Mouse (Mus musculus) CH12.LX (cell line): ENCODE measurements around the gene Itsn1. TPM values are rescaled to one million over a fixed set of nuclear protein-coding genes. Genes with fewer than 3 reads are reported as not detected.
A peak's percentile ranks its signal among the peaks of the same experiment; 100 is the strongest.

Experiments
- DNase-seq: peaks from one replicate; pipeline ENCODE4 v3.0.0-alpha.2; 2013; ENCODE audit errors: extremely low read depth
- H3K27ac ChIP-seq: 2 replicates; pipeline ENCODE4 v1.5.1; 2012; ENCODE audit warnings: low read depth, mild to moderate bottlenecking, control low read depth, moderate library complexity; ENCODE audit not compliant: insufficient read depth
- H3K27me3 ChIP-seq: replicated peaks from 2 replicates; pipeline ENCODE3; 2012; ENCODE audit warnings: inconsistent platforms
- H3K36me3 ChIP-seq, 2 experiments: replicated peaks in 1 of 2; 2 replicates each; pipeline versions ENCODE3 to v1.6.1; 2012; ENCODE audit warnings: inconsistent platforms in 1 of 2, low read length in 1 of 2, mild to moderate bottlenecking in 1 of 2, mixed read lengths in 1 of 2, moderate library complexity in 1 of 2; ENCODE audit not compliant: control insufficient read depth in 1 of 2, insufficient read depth in 1 of 2
- H3K4me1 ChIP-seq, 2 experiments: 2 replicates each; pipeline ENCODE4 v1.6.1; 2012; ENCODE audit warnings: inconsistent platforms in 1 of 2, moderate library complexity in 1 of 2; ENCODE audit not compliant: insufficient read depth in 2 of 2, control insufficient read depth in 1 of 2
- H3K4me2 ChIP-seq: 2 replicates; pipeline ENCODE4 v1.6.1; 2012; ENCODE audit warnings: low read depth, mild to moderate bottlenecking, control low read depth; ENCODE audit not compliant: poor library complexity, insufficient read depth, severe bottlenecking
- H3K4me3 ChIP-seq, 3 experiments: fragments of 150-350 bp in 1 of 3; sonication (generic) in 1 of 3; replicated peaks in 1 of 3; 2 replicates each; pipeline versions ENCODE3 to v1.5.1; 2011 to 2012; ENCODE audit warnings: low read depth in 2 of 3, low read length in 2 of 3, mild to moderate bottlenecking in 2 of 3, moderate library complexity in 2 of 3, control low read depth in 1 of 3, improper control_type of control experiment in 1 of 3, inconsistent platforms in 1 of 3, mixed read lengths in 1 of 3; ENCODE audit not compliant: poor library complexity in 1 of 3
- H3K79me2 ChIP-seq: replicated peaks from 2 replicates; pipeline ENCODE4 v1.6.1; 2012; ENCODE audit warnings: mild to moderate bottlenecking, moderate library complexity; ENCODE audit not compliant: control insufficient read depth, poor library complexity, insufficient read depth, severe bottlenecking; ENCODE audit errors: extremely low read depth
- H3K9ac ChIP-seq: 2 replicates; pipeline ENCODE4 v1.6.1; 2012; ENCODE audit warnings: low read depth, mild to moderate bottlenecking, control low read depth, moderate library complexity; ENCODE audit not compliant: insufficient read depth
- H3K9me3 ChIP-seq: replicated peaks from 2 replicates; pipeline ENCODE3; 2012; ENCODE audit warnings: low read length, inconsistent platforms, mixed read lengths
- BHLHE40 ChIP-seq: IDR thresholded peaks from 2 replicates; pipeline ENCODE4 v1.6.1; 2011; ENCODE audit warnings: mild to moderate bottlenecking, low read depth, low read length, improper control_type of control experiment
- CHD1 ChIP-seq: IDR thresholded peaks from 2 replicates; pipeline ENCODE4 v1.6.1; 2012; ENCODE audit warnings: low read depth, low read length, improper control_type of control experiment, inconsistent platforms
- CHD2 ChIP-seq: IDR thresholded peaks from 2 replicates; pipeline ENCODE4 v1.6.1; 2011; ENCODE audit warnings: low read length, improper control_type of control experiment
- CTCF ChIP-seq, 2 experiments: IDR thresholded peaks in 1 of 2; conservative IDR thresholded peaks in 1 of 2; 2 replicates each; pipeline ENCODE4 v1.5.1; 2011 to 2012; ENCODE audit warnings: low read depth in 2 of 2, low read length in 2 of 2, improper control_type of control experiment in 1 of 2, inconsistent platforms in 1 of 2, mild to moderate bottlenecking in 1 of 2, moderate library complexity in 1 of 2
- E2F4 ChIP-seq: IDR thresholded peaks from 2 replicates; pipeline ENCODE4 v1.6.1; 2011; ENCODE audit warnings: low read depth, low read length, improper control_type of control experiment; ENCODE audit not compliant: insufficient replicate concordance
- ELF1 ChIP-seq: IDR thresholded peaks from 2 replicates; pipeline ENCODE4 v1.6.1; 2014; ENCODE audit warnings: low read depth, mild to moderate bottlenecking, inconsistent platforms, low read length, improper control_type of control experiment
- EP300 ChIP-seq: IDR thresholded peaks from 2 replicates; pipeline ENCODE4 v1.6.1; 2011; ENCODE audit warnings: low read length, improper control_type of control experiment
- ETS1 ChIP-seq: conservative IDR thresholded peaks from 2 replicates; pipeline ENCODE4 v1.6.1; 2012; ENCODE audit warnings: low read depth, mild to moderate bottlenecking, inconsistent platforms, low read length, improper control_type of control experiment, moderate library complexity
- GABPA ChIP-seq: IDR thresholded peaks from 2 replicates; pipeline ENCODE4 v1.6.1; 2012; ENCODE audit warnings: low read depth, low read length, improper control_type of control experiment, inconsistent platforms; ENCODE audit not compliant: insufficient replicate concordance
- HCFC1 ChIP-seq: IDR thresholded peaks from 2 replicates; pipeline ENCODE4 v1.6.1; 2012; ENCODE audit warnings: low read depth, mild to moderate bottlenecking, inconsistent platforms, low read length, improper control_type of control experiment
- IRF4 ChIP-seq: IDR thresholded peaks from 2 replicates; pipeline ENCODE4 v1.6.1; 2014; ENCODE audit warnings: low read depth, mild to moderate bottlenecking, inconsistent platforms, low read length, improper control_type of control experiment
- JUN ChIP-seq: IDR thresholded peaks from 2 replicates; pipeline ENCODE4 v1.6.1; 2011; ENCODE audit warnings: low read depth, mild to moderate bottlenecking, low read length, improper control_type of control experiment, moderate library complexity; ENCODE audit not compliant: insufficient read depth
- JUND ChIP-seq: conservative IDR thresholded peaks from 2 replicates; pipeline ENCODE4 v1.6.1; 2011; ENCODE audit warnings: low read depth, low read length, improper control_type of control experiment
- KAT2A ChIP-seq: IDR thresholded peaks from 2 replicates; pipeline ENCODE4 v1.6.1; 2012; ENCODE audit warnings: low read length, improper control_type of control experiment, inconsistent platforms; ENCODE audit not compliant: insufficient replicate concordance
- MAFK ChIP-seq: IDR thresholded peaks from 2 replicates; pipeline ENCODE4 v1.6.1; 2011; ENCODE audit warnings: low read length, improper control_type of control experiment; ENCODE audit not compliant: insufficient replicate concordance
- MAX ChIP-seq: IDR thresholded peaks from 2 replicates; pipeline ENCODE4 v1.6.1; 2011; ENCODE audit warnings: low read length, improper control_type of control experiment
- MAZ ChIP-seq: IDR thresholded peaks from 2 replicates; pipeline ENCODE4 v1.6.1; 2012; ENCODE audit warnings: low read depth, mild to moderate bottlenecking, inconsistent platforms, low read length, improper control_type of control experiment, moderate library complexity
- MEF2A ChIP-seq: IDR thresholded peaks from 2 replicates; pipeline ENCODE4 v1.6.1; 2014; ENCODE audit warnings: low read depth, mild to moderate bottlenecking, inconsistent platforms, low read length, improper control_type of control experiment, borderline replicate concordance
- MXI1 ChIP-seq: IDR thresholded peaks from 2 replicates; pipeline ENCODE4 v1.6.1; 2011; ENCODE audit warnings: mild to moderate bottlenecking, low read depth, low read length, improper control_type of control experiment
- MYC ChIP-seq: IDR thresholded peaks from 2 replicates; pipeline ENCODE4 v1.6.1; 2011; ENCODE audit warnings: low read depth, mild to moderate bottlenecking, improper control_type of control experiment, low read length
- NELFE ChIP-seq: IDR thresholded peaks from 2 replicates; pipeline ENCODE4 v1.6.1; 2011; ENCODE audit warnings: low read depth, low read length, improper control_type of control experiment
- NRF1 ChIP-seq: IDR thresholded peaks from 2 replicates; pipeline ENCODE4 v1.6.1; 2014; ENCODE audit warnings: low read depth, mild to moderate bottlenecking, inconsistent platforms, low read length, improper control_type of control experiment, moderate library complexity
- PAX5 ChIP-seq: IDR thresholded peaks from 2 replicates; pipeline ENCODE4 v1.6.1; 2012; ENCODE audit warnings: low read length, inconsistent platforms, mixed read lengths
- POLR2A ChIP-seq: IDR thresholded peaks from 2 replicates; pipeline ENCODE4 v1.6.1; 2011; ENCODE audit warnings: low read depth, mild to moderate bottlenecking, improper control_type of control experiment, low read length
- POLR2AphosphoS2 ChIP-seq: IDR thresholded peaks from 2 replicates; pipeline ENCODE4 v1.6.1; 2011; ENCODE audit warnings: low read depth, low read length, improper control_type of control experiment
- RAD21 ChIP-seq: IDR thresholded peaks from 2 replicates; pipeline ENCODE4 v1.6.1; 2011; ENCODE audit warnings: low read depth, mild to moderate bottlenecking, low read length, improper control_type of control experiment, moderate library complexity
- RCOR1 ChIP-seq: conservative IDR thresholded peaks from 2 replicates; pipeline ENCODE4 v1.6.1; 2012; ENCODE audit warnings: low read depth, mild to moderate bottlenecking, inconsistent platforms, low read length, improper control_type of control experiment
- SIN3A ChIP-seq: IDR thresholded peaks from 2 replicates; pipeline ENCODE4 v1.6.1; 2012; ENCODE audit warnings: low read length, improper control_type of control experiment, inconsistent platforms
- SMC3 ChIP-seq: IDR thresholded peaks from 2 replicates; pipeline ENCODE4 v1.6.1; 2011; ENCODE audit warnings: low read depth, low read length, improper control_type of control experiment
- TBP ChIP-seq: conservative IDR thresholded peaks from 2 replicates; pipeline ENCODE4 v1.6.1; 2011; ENCODE audit warnings: low read depth, low read length, improper control_type of control experiment
- TCF12 ChIP-seq: IDR thresholded peaks from 2 replicates; pipeline ENCODE4 v1.6.1; 2014; ENCODE audit warnings: low read depth, mild to moderate bottlenecking, inconsistent platforms, low read length, improper control_type of control experiment
- UBTF ChIP-seq: IDR thresholded peaks from 2 replicates; pipeline ENCODE4 v1.6.1; 2012; ENCODE audit warnings: low read depth, mild to moderate bottlenecking, inconsistent platforms, low read length, improper control_type of control experiment, moderate library complexity
- USF1 ChIP-seq: IDR thresholded peaks from 2 replicates; pipeline ENCODE4 v1.6.1; 2014; ENCODE audit warnings: low read depth, mild to moderate bottlenecking, inconsistent platforms, low read length, improper control_type of control experiment
- USF2 ChIP-seq: conservative IDR thresholded peaks from 2 replicates; pipeline ENCODE4 v1.6.1; 2011; ENCODE audit warnings: low read depth, low read length, improper control_type of control experiment
- ZC3H11A ChIP-seq: IDR thresholded peaks from 2 replicates; pipeline ENCODE4 v1.6.1; 2012; ENCODE audit warnings: low read depth, mild to moderate bottlenecking, inconsistent platforms, low read length, improper control_type of control experiment
- ZKSCAN1 ChIP-seq: IDR thresholded peaks from 2 replicates; pipeline ENCODE4 v1.6.1; 2012; ENCODE audit warnings: low read depth, inconsistent platforms, low read length, improper control_type of control experiment, borderline replicate concordance
- ZMIZ1 ChIP-seq: IDR thresholded peaks from 2 replicates; pipeline ENCODE4 v1.6.1; 2012; ENCODE audit warnings: low read depth, mild to moderate bottlenecking, inconsistent platforms, low read length, improper control_type of control experiment
- ZNF384 ChIP-seq: IDR thresholded peaks from 2 replicates; pipeline ENCODE4 v1.6.1; 2012; ENCODE audit warnings: low read depth, low read length, improper control_type of control experiment, inconsistent platforms
- dilution Hi-C: fragments of 300-500 bp; cut with MboI; formaldehyde crosslinking; loops from 2 replicates; pipeline ENCODE4 v1.14.3; 2020; ENCODE audit warnings: low sequenced_read_pairs; ENCODE audit not compliant: extremely low pct_unique_long_range_greater_than_20kb, extremely low pct_ligation_motif_present
- in situ Hi-C: fragments of 300-500 bp; cut with MboI; formaldehyde crosslinking; loops from 3 replicates; pipeline ENCODE4 v1.14.3; 2019; ENCODE audit warnings: low sequenced_read_pairs, low pct_ligation_motif_present, low pct_unique_long_range_greater_than_20kb, mixed read lengths
- polyA plus RNA-seq: library from polyadenylated mRNA; unstranded; fragments of >175 nt; gene quantifications from 2 replicates; pipeline ENCODE4 v1.2.1, GENCODE M21; 2012; ENCODE audit warnings: low read depth; ENCODE audit not compliant: insufficient read length
- total RNA-seq, 2 experiments: library from RNA; depleted of rRNA; stranded (reverse); fragments of 300-350 nt in 1 of 2; fragments of >200 nt in 1 of 2; gene quantifications; 2 replicates each; pipeline ENCODE4 v1.2.3; 2012 to 2014

The Itsn1 gene
- total and polyA plus RNA-seq, 3 experiments: 32.5 to 54.5 (median 46.3) TPM

GRCm38 (mm10) chr16:91792477-91793196 is 63.6 kb downstream of the Itsn1 start:
- dilution Hi-C loops (no loop called here), in situ Hi-C loops (no loop called here)
- Histone ChIP-seq H3K27ac (no peak overlapping the region), H3K36me3 (peaks cover 21 to 49% of the 10 kb centered on the region in 2 experiments), H3K27me3 (no peaks in the 10 kb centered on the region), H3K4me2 (no peak overlapping the region), H3K4me3 (no peak overlapping the region), H3K79me2 (no peaks in the 10 kb centered on the region), H3K4me1 (peaks cover 36 to 50% of the 10 kb centered on the region in 2 experiments), H3K9ac (no peak overlapping the region), H3K9me3 (no peaks in the 10 kb centered on the region)
- TF ChIP-seq ELF1 (no peak), MAFK (no peak), PAX5 (no peak), MEF2A (no peak), UBTF (no peak), JUN (peak; percentile 27; the same call in 1 of the 2 replicates), ZMIZ1 (no peak), E2F4 (no peak), RCOR1 (no peak), SMC3 (no peak), POLR2AphosphoS2 (no peak), IRF4 (peak; percentile 74), TCF12 (no peak), GABPA (no peak), CHD1 (no peak), HCFC1 (no peak), MXI1 (no peak), ZNF384 (no peak), RAD21 (no peak; the same call in 1 of the 2 replicates), EP300 (peak; percentile 61), KAT2A (no peak), CHD2 (no peak), TBP (no peak), CTCF (conservative IDR thresholded peaks at IDR 0.05 in 1 of 2, IDR thresholded peaks at IDR 0.05 in 1 of 2; ENCODE audit: low read depth in 2 of 2, low read length in 2 of 2) (no peak), MAX (no peak), JUND (0 out of 2 replicates have a peak, but pooled peaks have one; percentile 54), MAZ (no peak), USF2 (no peak), ZC3H11A (no peak), MYC (no peak), NELFE (no peak), ZKSCAN1 (no peak), POLR2A (no peak), NRF1 (no peak), USF1 (no peak), SIN3A (no peak), BHLHE40 (0 out of 2 replicates have a peak, but pooled peaks have one; percentile 1), ETS1 (no peak)
- DNase-seq: no peak
